Mouse (Mus musculus): ENCODE results near the gene Atp6v0b. TPM values are rescaled to one million over a fixed set of nuclear protein-coding genes. Genes with fewer than 3 reads are reported as not detected.

Gene Atp6v0b
- total RNA-seq (2014; fragmentation: Nextera tagmentation) (247 and 294 TPM in 2 replicates), total RNA-seq (2017) (219 and 225 TPM in 2 replicates), polyA plus RNA-seq (2012) (181 and 297 TPM in 2 replicates)

- H3K36me3 ChIP-seq (replicated peaks): peaks cover 63% of the 10 kb centered on the region
- H3K4me1 ChIP-seq (ENCODE audit: insufficient read depth, low read depth, low read length): peaks cover 66% of the 10 kb centered on the region
- ATAC-seq (ENCODE audit: extremely low read depth, insufficient number of reproducible peaks, low FRiP score, poor library complexity, severe bottlenecking) (peak; percentile 74), DNase-seq (ENCODE audit: low spot score) (peak; percentile 99)
- no peaks in the 10 kb centered on the region for H3K9me3 ChIP-seq (replicated peaks)
- peaks cover 17% of the 10 kb centered on the region for H3K27me3 ChIP-seq (ENCODE audit: insufficient read depth, low read length)
- TF ChIP-seq TAL1 (conservative IDR thresholded peaks at IDR 0.05; ENCODE audit: low read depth, low read length) (no peak), POLR2AphosphoS5 (IDR thresholded peaks at IDR 0.05; ENCODE audit: insufficient replicate concordance, low read depth, low read length) (no peak)
- H3K4me3 ChIP-seq (ENCODE audit: low read depth, low read length): peak within 1 kb of the TSS; percentile 95
Observed at GRCm38 (mm10) chr4:117887133-117887532, at the start of gene Atp6v0b. Gene Atp6v0b (minus strand): TSS chr4:117887333.

- TF ChIP-seq POLR2AphosphoS5 (IDR thresholded peaks at IDR 0.05; ENCODE audit: insufficient replicate concordance, low read depth, low read length) (no peak), TAL1 (conservative IDR thresholded peaks at IDR 0.05; ENCODE audit: low read depth, low read length) (no peak)
- H3K9me3 ChIP-seq (replicated peaks): no peaks in the 10 kb centered on the region
- peaks cover 6% of the 10 kb centered on the region for H3K4me1 ChIP-seq (ENCODE audit: insufficient read depth, low read depth, low read length)
- H3K27me3 ChIP-seq (ENCODE audit: insufficient read depth, low read length): peaks cover 15% of the 10 kb centered on the region; the same call in 1 of the 2 replicates
- no peak for ATAC-seq (ENCODE audit: extremely low read depth, insufficient number of reproducible peaks, low FRiP score, poor library complexity, severe bottlenecking)
- H3K36me3 ChIP-seq (replicated peaks): peaks cover 25% of the 10 kb centered on the region
- DNase-seq (ENCODE audit: low spot score): no peak
- no peak overlapping the region for H3K4me3 ChIP-seq (ENCODE audit: low read depth, low read length)
Observed at GRCm38 (mm10) chr4:117934081-117934480, 46.9 kb upstream of the Atp6v0b start.

- no peak for TF ChIP-seq CTCF (IDR thresholded peaks at IDR 0.05; ENCODE audit: low read depth, low read length)
- TF ChIP-seq TAL1 (conservative IDR thresholded peaks at IDR 0.05; ENCODE audit: low read depth, low read length): no peak
- no peak for TF ChIP-seq GATA2 (IDR thresholded peaks at IDR 0.05; ENCODE audit: borderline replicate concordance, low read depth, low read length)
- no peak for TF ChIP-seq GATA1 (IDR thresholded peaks at IDR 0.05; ENCODE audit: borderline replicate concordance, low read length)
- H3K9me3 ChIP-seq (replicated peaks): no peaks in the 10 kb centered on the region
- peaks cover 23% of the 10 kb centered on the region; the same call in 1 of the 2 replicates for H3K27me3 ChIP-seq (ENCODE audit: insufficient read depth, low read length)
- peaks cover 14% of the 10 kb centered on the region for H3K4me1 ChIP-seq (ENCODE audit: insufficient read depth, low read depth, low read length)
- no peak overlapping the region for H3K4me3 ChIP-seq (ENCODE audit: low read depth, low read length)
- ATAC-seq (ENCODE audit: extremely low read depth, insufficient number of reproducible peaks, low FRiP score, poor library complexity, severe bottlenecking) (no peak), DNase-seq (ENCODE audit: low spot score) (no peak)
- peaks cover 21% of the 10 kb centered on the region for H3K36me3 ChIP-seq (replicated peaks)
Observed at GRCm38 (mm10) chr4:117933248-117933647, 46.1 kb upstream of the Atp6v0b start.

GRCm38 (mm10) chr4:117929391-117929881 is 42.3 kb upstream of the Atp6v0b start, which contains the start of gene Artn:
Gene Artn (minus strand): TSS chr4:117929763.
- Histone ChIP-seq H3K4me1 (ENCODE audit: insufficient read depth, low read depth, low read length) (peaks cover 19% of the 10 kb centered on the region), H3K27me3 (ENCODE audit: insufficient read depth, low read length) (peaks cover 54% of the 10 kb centered on the region), H3K4me3 (ENCODE audit: low read depth, low read length) (no peak within 1 kb of the TSS; the same call in 1 of the 2 replicates), H3K9me3 (replicated peaks) (peaks cover 5% of the 10 kb centered on the region), H3K36me3 (replicated peaks) (peaks cover 11% of the 10 kb centered on the region)
- DNase-seq (ENCODE audit: low spot score): no peak
- TF ChIP-seq GATA2 (IDR thresholded peaks at IDR 0.05; ENCODE audit: borderline replicate concordance, low read depth, low read length): no peak
- no peak for TF ChIP-seq TAL1 (conservative IDR thresholded peaks at IDR 0.05; ENCODE audit: low read depth, low read length)
- TF ChIP-seq CTCF (IDR thresholded peaks at IDR 0.05; ENCODE audit: low read depth, low read length): no peak
- no peak for TF ChIP-seq POLR2AphosphoS5 (IDR thresholded peaks at IDR 0.05; ENCODE audit: insufficient replicate concordance, low read depth, low read length)
- no peak for TF ChIP-seq GATA1 (IDR thresholded peaks at IDR 0.05; ENCODE audit: borderline replicate concordance, low read length)
- ATAC-seq (ENCODE audit: extremely low read depth, insufficient number of reproducible peaks, low FRiP score, poor library complexity, severe bottlenecking): no peak

- DNase-seq (ENCODE audit: low spot score) (peak; percentile 67), ATAC-seq (ENCODE audit: extremely low read depth, insufficient number of reproducible peaks, low FRiP score, poor library complexity, severe bottlenecking) (peak; percentile 60)
- no peak overlapping the region; the same call in 1 of the 2 replicates for H3K4me3 ChIP-seq (ENCODE audit: low read depth, low read length)
- TF ChIP-seq GATA1 (IDR thresholded peaks at IDR 0.05; ENCODE audit: borderline replicate concordance, low read length) (no peak), TAL1 (conservative IDR thresholded peaks at IDR 0.05; ENCODE audit: low read depth, low read length) (0 out of 2 replicates have a peak, but pooled peaks have one; percentile 20)
- H3K27me3 ChIP-seq (ENCODE audit: insufficient read depth, low read length): peaks cover 59% of the 10 kb centered on the region
- H3K4me1 ChIP-seq (ENCODE audit: insufficient read depth, low read depth, low read length): peaks cover 24% of the 10 kb centered on the region
- peaks cover 5% of the 10 kb centered on the region for H3K9me3 ChIP-seq (replicated peaks)
- peaks cover 11% of the 10 kb centered on the region for H3K36me3 ChIP-seq (replicated peaks)
Observed at GRCm38 (mm10) chr4:117928699-117929241, 41.6 kb upstream of the Atp6v0b start.

- H3K9me3 ChIP-seq (replicated peaks): peaks cover 5% of the 10 kb centered on the region
- peaks cover 25% of the 10 kb centered on the region for H3K4me1 ChIP-seq (ENCODE audit: insufficient read depth, low read depth, low read length)
- ATAC-seq (ENCODE audit: extremely low read depth, insufficient number of reproducible peaks, low FRiP score, poor library complexity, severe bottlenecking) (no peak), DNase-seq (ENCODE audit: low spot score) (peak; percentile 28)
- H3K4me3 ChIP-seq (ENCODE audit: low read depth, low read length): no peak overlapping the region
- H3K27me3 ChIP-seq (ENCODE audit: insufficient read depth, low read length): peaks cover 64% of the 10 kb centered on the region
- peaks cover 11% of the 10 kb centered on the region for H3K36me3 ChIP-seq (replicated peaks)
- TF ChIP-seq CTCF (IDR thresholded peaks at IDR 0.05; ENCODE audit: low read depth, low read length) (peak; percentile 76), TAL1 (conservative IDR thresholded peaks at IDR 0.05; ENCODE audit: low read depth, low read length) (no peak)
Observed at GRCm38 (mm10) chr4:117928234-117928633, 41.1 kb upstream of the Atp6v0b start.
